8 mouse cellular contexts compared by ENCODE assay signal in genomic region chr14:47533365-47534175, GRCm38 (mm10). TPM values are rescaled to one million over a fixed set of nuclear protein-coding genes. Genes with fewer than 3 reads are reported as not detected.
DNase-seq lines count a peak whose midpoint lies in the region; ATAC-seq lines count a peak whose summit lies in the region.

No protein-coding gene starts in this region.

- H3K9me3 ChIP-seq in limb, embryonic 13.5 days, result no peaks in the 10 kb centered on the region
- no peaks in the 10 kb centered on the region for H3K9me3 ChIP-seq in midbrain, embryonic 14.5 days (ENCODE audit: control insufficient read depth, low read length)
- no peaks in the 10 kb centered on the region for H3K9me3 ChIP-seq in stomach, embryonic 14.5 days (ENCODE audit: control insufficient read depth, low read depth, low read length)

- H3K27me3 ChIP-seq in limb, embryonic 13.5 days, result no peaks in the 10 kb centered on the region
- no peaks in the 10 kb centered on the region for H3K27me3 ChIP-seq in midbrain, embryonic 14.5 days (ENCODE audit: control insufficient read depth, insufficient read depth, low read length)
- no peaks in the 10 kb centered on the region for H3K27me3 ChIP-seq in stomach, embryonic 14.5 days (ENCODE audit: control insufficient read depth, insufficient read depth, low read length)

- peaks cover 14% of the 10 kb centered on the region for H3K4me1 ChIP-seq in limb, embryonic 13.5 days
- no peaks in the 10 kb centered on the region for H3K4me1 ChIP-seq in midbrain, embryonic 14.5 days (ENCODE audit: control insufficient read depth, insufficient read depth, low read length)
- H3K4me1 ChIP-seq in stomach, embryonic 14.5 days (ENCODE audit: control insufficient read depth, insufficient read depth, low read length), result no peaks in the 10 kb centered on the region

- no peak overlapping the region for H3K4me3 ChIP-seq in limb, embryonic 13.5 days
- H3K4me3 ChIP-seq in midbrain, embryonic 14.5 days (replicated peaks; ENCODE audit: low read depth, low read length), result no peak overlapping the region
- no peak overlapping the region for H3K4me3 ChIP-seq in stomach, embryonic 14.5 days (ENCODE audit: low read depth, low read length)

- DNase-seq in right cerebral cortex, adult 18-20 months, result peak; percentile 73
- DNase-seq in right cerebral cortex, postnatal 14 days, result no peak
- DNase-seq in cerebellum, postnatal 25 days, result peak; percentile 15 to 16
- peak; percentile 14 to 21 for DNase-seq in gastrocnemius, adult 8-10 months (ENCODE audit: low spot score in 2 of 2)
- DNase-seq in hindlimb bud, embryonic 11.5 days (ENCODE audit: extremely low spot score, low read depth, low spot score), result peak; percentile 6
- peak; percentile 72 for DNase-seq in midbrain, embryonic 14.5 days

- peak overlapping the region; percentile 22; the same call in 1 of the 2 replicates for H3K27ac ChIP-seq in limb, embryonic 13.5 days
- H3K27ac ChIP-seq in midbrain, embryonic 14.5 days (replicated peaks; ENCODE audit: low read depth, low read length), result no peak overlapping the region
- peak overlapping the region; percentile 52; the same call in 1 of the 2 replicates for H3K27ac ChIP-seq in stomach, embryonic 14.5 days (ENCODE audit: low read length)

- no peak overlapping the region for H3K4me2 ChIP-seq in limb, embryonic 13.5 days (replicated peaks)
- no peak overlapping the region for H3K4me2 ChIP-seq in midbrain, embryonic 14.5 days (ENCODE audit: low read length)
- H3K4me2 ChIP-seq in stomach, embryonic 14.5 days (replicated peaks; ENCODE audit: low read depth, low read length), result no peak overlapping the region

- H3K9ac ChIP-seq in limb, embryonic 13.5 days, result no peak overlapping the region
- H3K9ac ChIP-seq in midbrain, embryonic 14.5 days (replicated peaks; ENCODE audit: low read length), result no peak overlapping the region
- no peak overlapping the region for H3K9ac ChIP-seq in stomach, embryonic 14.5 days (replicated peaks; ENCODE audit: low read depth, low read length)

- peak; percentile 85 for ATAC-seq in limb, embryonic 13.5 days (ENCODE audit: low FRiP score, low read depth)
- peak; percentile 46; the same call in 1 of the 2 replicates for ATAC-seq in midbrain, embryonic 14.5 days (ENCODE audit: low FRiP score, low TSS enrichment)
- peak; percentile 91 for ATAC-seq in stomach, embryonic 14.5 days (ENCODE audit: insufficient number of reproducible peaks, insufficient read depth, low FRiP score, low read depth)

- WGBS in limb, embryonic 13.5 days, result 45% methylated on average over 11 of the region's 11 CpGs
- 50% methylated on average over 11 of the region's 11 CpGs for WGBS in midbrain, embryonic 14.5 days
- WGBS in stomach, embryonic 14.5 days, result 33% methylated on average over 11 of the region's 11 CpGs

- peaks cover 31% of the 10 kb centered on the region for H3K36me3 ChIP-seq in limb, embryonic 13.5 days
- peaks cover 14% of the 10 kb centered on the region; the same call in 1 of the 2 replicates for H3K36me3 ChIP-seq in midbrain, embryonic 14.5 days (ENCODE audit: control insufficient read depth, insufficient read depth, low read length)
- H3K36me3 ChIP-seq in stomach, embryonic 14.5 days (ENCODE audit: control insufficient read depth, insufficient read depth, low read length), result no peaks in the 10 kb centered on the region

RNA-seq across cellular contexts. Expression of gene Atg14, which starts 36.9 kb away (rescaled TPM):
- 1 to 10 TPM; 7.4 to 9.8 (median 8.4) TPM for total RNA-seq in gastrocnemius, adult 8-10 months (2022)
- 17.6 and 19.4 TPM in 2 replicates for polyA plus RNA-seq in limb, embryonic 13.5 days (2015; fragmentation: Nextera tagmentation; extraction: Ambion mirVana)
- polyA plus RNA-seq in midbrain, embryonic 14.5 days (2014; fragmentation: Nextera tagmentation; extraction: Ambion mirVana), result 16.6 and 19.8 TPM in 2 replicates
- polyA plus RNA-seq in stomach, embryonic 14.5 days (2014; fragmentation: Nextera tagmentation; extraction: Ambion mirVana), result 14.3 and 15.2 TPM in 2 replicates
